ENCODE assay signal across 12 mouse cellular contexts in genomic region chr11:115188539-115189231, GRCm38 (mm10). TPM values are rescaled to one million over a fixed set of nuclear protein-coding genes. Genes with fewer than 3 reads are reported as not detected.
DNase-seq lines count a peak whose midpoint lies in the region; ATAC-seq and TF ChIP-seq lines count a peak whose summit lies in the region.
"Had no signal": no experiment of that assay in that cellular context is flagged by ENCODE, and none has a peak within 500 bp of the region (broad histone marks: within the 10 kb centered on the region; RNA-seq: fewer than 3 reads in every experiment).

No protein-coding gene starts in this region.

- DNase-seq in forebrain, embryonic 10.5 days (ENCODE audit: extremely low spot score, low spot score), result no peak
- no peak for DNase-seq in neural tube, embryonic 10.5 days (ENCODE audit: extremely low spot score, low spot score)
- no peak for DNase-seq in stomach, postnatal 0 days (ENCODE audit: low spot score)
- no peak for DNase-seq in layer of hippocampus, adult 9-10 months (ENCODE audit: low spot score)
- no peak for DNase-seq in gastrocnemius, adult 18-20 months (ENCODE audit: low spot score)
- DNase-seq: cerebellum, postnatal 25 days; right cerebral cortex, postnatal 4 days had no signal

- H3K4me3 ChIP-seq in forebrain, embryonic 10.5 days, result peak overlapping the region; percentile 70; the same call in 1 of the 2 replicates
- H3K4me3 ChIP-seq in forebrain, embryonic 12.5 days (replicated peaks), result no peak overlapping the region
- no peak overlapping the region for H3K4me3 ChIP-seq in neural tube, embryonic 12.5 days
- no peak overlapping the region for H3K4me3 ChIP-seq in liver, embryonic 16.5 days (ENCODE audit: low read depth, low read length)
- no peak overlapping the region for H3K4me3 ChIP-seq in stomach, postnatal 0 days (ENCODE audit: low read depth, low read length)

- no peak for ATAC-seq in forebrain, embryonic 12.5 days (ENCODE audit: low FRiP score)
- ATAC-seq in neural tube, embryonic 12.5 days (ENCODE audit: low FRiP score, low read depth), result no peak
- no peak for ATAC-seq in liver, embryonic 16.5 days (ENCODE audit: low read depth)
- no peak for ATAC-seq in stomach, postnatal 0 days (ENCODE audit: low FRiP score, low TSS enrichment)
- ATAC-seq: forebrain, embryonic 14.5 days had no signal

- no peak for TF ChIP-seq EP300 in stomach, postnatal 0 days (optimal IDR thresholded peaks at IDR 0.05)

- H3K36me3 ChIP-seq in forebrain, embryonic 10.5 days (replicated peaks), result peaks cover 17% of the 10 kb centered on the region
- 0 out of 2 replicates have a peak, but pooled peaks cover 9% of the 10 kb centered on the region for H3K36me3 ChIP-seq in forebrain, embryonic 12.5 days (replicated peaks)
- peaks cover 8% of the 10 kb centered on the region; the same call in 1 of the 2 replicates for H3K36me3 ChIP-seq in neural tube, embryonic 12.5 days
- H3K36me3 ChIP-seq in liver, embryonic 16.5 days (ENCODE audit: control insufficient read depth, insufficient read depth), result no peaks in the 10 kb centered on the region
- H3K36me3 ChIP-seq in stomach, postnatal 0 days (ENCODE audit: control insufficient read depth, insufficient read depth, low read length), result no peaks in the 10 kb centered on the region

- 87% methylated on average over 13 of the region's 13 CpGs for WGBS in forebrain, embryonic 10.5 days
- WGBS in forebrain, embryonic 12.5 days, result 90% methylated on average over 13 of the region's 13 CpGs
- WGBS in neural tube, embryonic 12.5 days, result 91% methylated on average over 13 of the region's 13 CpGs
- WGBS in liver, embryonic 16.5 days (ENCODE audit: insufficient replicate concordance), result 28% methylated on average over 13 of the region's 13 CpGs
- 79% methylated on average over 13 of the region's 13 CpGs for WGBS in stomach, postnatal 0 days

- TF ChIP-seq CTCF in stomach, postnatal 0 days (IDR thresholded peaks at IDR 0.05; ENCODE audit: low read depth), result peak; percentile 22

- no peak overlapping the region for H3K9ac ChIP-seq in forebrain, embryonic 12.5 days
- no peak overlapping the region for H3K9ac ChIP-seq in neural tube, embryonic 12.5 days
- H3K9ac ChIP-seq in liver, embryonic 16.5 days (ENCODE audit: low read depth, low read length), result no peak overlapping the region
- no peak overlapping the region for H3K9ac ChIP-seq in stomach, postnatal 0 days (ENCODE audit: low read length)

- H3K27me3 ChIP-seq in forebrain, embryonic 10.5 days (ENCODE audit: poor library complexity, severe bottlenecking), result no peaks in the 10 kb centered on the region
- no peaks in the 10 kb centered on the region for H3K27me3 ChIP-seq in forebrain, embryonic 12.5 days
- H3K27me3 ChIP-seq in neural tube, embryonic 12.5 days (replicated peaks), result no peaks in the 10 kb centered on the region
- no peaks in the 10 kb centered on the region for H3K27me3 ChIP-seq in liver, embryonic 16.5 days (ENCODE audit: control insufficient read depth, insufficient read depth, low read depth, low read length)
- no peaks in the 10 kb centered on the region for H3K27me3 ChIP-seq in stomach, postnatal 0 days (ENCODE audit: control insufficient read depth, insufficient read depth, low read length)
- H3K27me3 ChIP-seq: kidney, embryonic 15.5 days had no signal

- no peak overlapping the region for H3K27ac ChIP-seq in forebrain, embryonic 10.5 days
- H3K27ac ChIP-seq in forebrain, embryonic 12.5 days, result no peak overlapping the region
- H3K27ac ChIP-seq in neural tube, embryonic 12.5 days, result no peak overlapping the region
- H3K27ac ChIP-seq in liver, embryonic 16.5 days (ENCODE audit: low read length), result peak overlapping the region; percentile 43
- no peak overlapping the region for H3K27ac ChIP-seq in stomach, postnatal 0 days (replicated peaks)

- H3K9me3 ChIP-seq in forebrain, embryonic 10.5 days, result no peaks in the 10 kb centered on the region
- no peaks in the 10 kb centered on the region for H3K9me3 ChIP-seq in forebrain, embryonic 12.5 days
- H3K9me3 ChIP-seq in neural tube, embryonic 12.5 days, result no peaks in the 10 kb centered on the region
- H3K9me3 ChIP-seq in liver, embryonic 16.5 days (replicated peaks; ENCODE audit: control insufficient read depth, low read length), result no peaks in the 10 kb centered on the region
- no peaks in the 10 kb centered on the region for H3K9me3 ChIP-seq in stomach, postnatal 0 days (ENCODE audit: control insufficient read depth, low read length)
- H3K9me3 ChIP-seq: kidney, embryonic 15.5 days had no signal

- H3K4me1 ChIP-seq in forebrain, embryonic 10.5 days, result peaks cover 32% of the 10 kb centered on the region
- H3K4me1 ChIP-seq in forebrain, embryonic 12.5 days, result peaks cover 16% of the 10 kb centered on the region
- peaks cover 18% of the 10 kb centered on the region for H3K4me1 ChIP-seq in neural tube, embryonic 12.5 days
- peaks cover 29% of the 10 kb centered on the region for H3K4me1 ChIP-seq in liver, embryonic 16.5 days (ENCODE audit: control insufficient read depth, low read depth, low read length)
- peaks cover 3% of the 10 kb centered on the region; the same call in 1 of the 2 replicates for H3K4me1 ChIP-seq in stomach, postnatal 0 days (replicated peaks; ENCODE audit: control insufficient read depth, insufficient read depth)

- no peak overlapping the region for H3K4me2 ChIP-seq in forebrain, embryonic 12.5 days
- peak overlapping the region; percentile 84; the same call in 1 of the 2 replicates for H3K4me2 ChIP-seq in neural tube, embryonic 12.5 days (replicated peaks)
- peak overlapping the region; percentile 82; the same call in 1 of the 2 replicates for H3K4me2 ChIP-seq in liver, embryonic 16.5 days (ENCODE audit: low read depth, low read length)
- H3K4me2 ChIP-seq in stomach, postnatal 0 days (replicated peaks; ENCODE audit: low read depth), result no peak overlapping the region; the same call in 1 of the 2 replicates

RNA-seq across cellular contexts. Expression of gene Nat9, which starts 1.0 kb away (rescaled TPM):
- 16.9 and 20.6 TPM in 2 replicates for polyA plus RNA-seq in forebrain, embryonic 10.5 days (2016; fragmentation: Nextera tagmentation; extraction: Ambion mirVana)
- 16.0 and 16.6 TPM in 2 replicates for polyA plus RNA-seq in forebrain, embryonic 12.5 days (2016; fragmentation: Nextera tagmentation; extraction: Ambion mirVana)
- polyA plus RNA-seq in neural tube, embryonic 12.5 days (2016; fragmentation: Nextera tagmentation; extraction: Ambion mirVana), result 19.7 and 20.3 TPM in 2 replicates
- 12.7 TPM in 2 replicates for polyA plus RNA-seq in liver, embryonic 16.5 days (2015; fragmentation: Nextera tagmentation; extraction: Ambion mirVana)
- polyA plus RNA-seq in stomach, postnatal 0 days (2015; fragmentation: Nextera tagmentation; extraction: Ambion mirVana), result 17.7 and 18.1 TPM in 2 replicates
- 10 to 100 TPM; 12.6 to 20.2 TPM for total RNA-seq in gastrocnemius, adult 18-20 months (2021)

RNA-seq across cellular contexts. Expression of gene Tmem104, which starts 1.4 kb away (rescaled TPM):
- 8.7 and 8.8 TPM in 2 replicates for polyA plus RNA-seq in forebrain, embryonic 10.5 days (2016; fragmentation: Nextera tagmentation; extraction: Ambion mirVana)
- 7.9 and 8.4 TPM in 2 replicates for polyA plus RNA-seq in forebrain, embryonic 12.5 days (2016; fragmentation: Nextera tagmentation; extraction: Ambion mirVana)
- polyA plus RNA-seq in neural tube, embryonic 12.5 days (2016; fragmentation: Nextera tagmentation; extraction: Ambion mirVana), result 8.6 and 9.7 TPM in 2 replicates
- 5.9 and 6.4 TPM in 2 replicates for polyA plus RNA-seq in liver, embryonic 16.5 days (2015; fragmentation: Nextera tagmentation; extraction: Ambion mirVana)
- polyA plus RNA-seq in stomach, postnatal 0 days (2015; fragmentation: Nextera tagmentation; extraction: Ambion mirVana), result 6.3 and 8.2 TPM in 2 replicates
- total RNA-seq in gastrocnemius, adult 18-20 months (2021), result 1 to 10 TPM; 7.5 to 7.9 TPM

RNA-seq across cellular contexts. Expression of gene Slc9a3r1, which starts 25.5 kb away (rescaled TPM):
- 36.6 and 38.1 TPM in 2 replicates for polyA plus RNA-seq in forebrain, embryonic 10.5 days (2016; fragmentation: Nextera tagmentation; extraction: Ambion mirVana)
- polyA plus RNA-seq in forebrain, embryonic 12.5 days (2016; fragmentation: Nextera tagmentation; extraction: Ambion mirVana), result 31.3 and 32.2 TPM in 2 replicates
- 36.7 and 41.1 TPM in 2 replicates for polyA plus RNA-seq in neural tube, embryonic 12.5 days (2016; fragmentation: Nextera tagmentation; extraction: Ambion mirVana)
- polyA plus RNA-seq in liver, embryonic 16.5 days (2015; fragmentation: Nextera tagmentation; extraction: Ambion mirVana), result 78.8 and 88.7 TPM in 2 replicates
- polyA plus RNA-seq in stomach, postnatal 0 days (2015; fragmentation: Nextera tagmentation; extraction: Ambion mirVana), result 104 and 109 TPM in 2 replicates
- 1 to 10 TPM; 1.6 to 1.9 TPM for total RNA-seq in gastrocnemius, adult 18-20 months (2021)

RNA-seq across cellular contexts. Expression of gene Cd300lf, which starts 54.9 kb away (rescaled TPM):
- 0.09 and 0.10 TPM in 2 replicates for polyA plus RNA-seq in forebrain, embryonic 10.5 days (2016; fragmentation: Nextera tagmentation; extraction: Ambion mirVana)
- polyA plus RNA-seq in forebrain, embryonic 12.5 days (2016; fragmentation: Nextera tagmentation; extraction: Ambion mirVana), result 0.19 TPM in 1 of 2 replicates, not detected in the other
- polyA plus RNA-seq in neural tube, embryonic 12.5 days (2016; fragmentation: Nextera tagmentation; extraction: Ambion mirVana), result 0.61 TPM in 1 of 2 replicates, not detected in the other
- polyA plus RNA-seq in liver, embryonic 16.5 days (2015; fragmentation: Nextera tagmentation; extraction: Ambion mirVana), result 4.0 and 5.5 TPM in 2 replicates
- polyA plus RNA-seq in stomach, postnatal 0 days (2015; fragmentation: Nextera tagmentation; extraction: Ambion mirVana), result 0.36 and 0.47 TPM in 2 replicates
- not detected for total RNA-seq in gastrocnemius, adult 18-20 months (2021)
- polyA plus RNA-seq: forebrain, embryonic 14.5 days had no signal

Comparison
In these comparisons a context has a peak if more than half of its experiments do, and no peak if none do; other contexts are left out.
1. H3K4me2 ChIP-seq: peak in neural tube, embryonic 12.5 days (single experiment) and liver, embryonic 16.5 days (single experiment); none in forebrain, embryonic 12.5 days (single experiment) and stomach, postnatal 0 days (single experiment).